Mouse (Mus musculus) frontal cortex, postnatal 25 days (tissue): ENCODE data around the gene Rhobtb3.
"Not testable (repeated sequence)": the region's sequence is repeated elsewhere in the genome, so short reads cannot be mapped to it uniquely, and the experiment has no call there.

Experiments
- DNase-seq, 2 experiments: peaks; one replicate each; pipeline ENCODE4 v3.0.0; 2022; ENCODE audit warnings: low spot score in 2 of 2

The Rhobtb3 gene

DNA sequence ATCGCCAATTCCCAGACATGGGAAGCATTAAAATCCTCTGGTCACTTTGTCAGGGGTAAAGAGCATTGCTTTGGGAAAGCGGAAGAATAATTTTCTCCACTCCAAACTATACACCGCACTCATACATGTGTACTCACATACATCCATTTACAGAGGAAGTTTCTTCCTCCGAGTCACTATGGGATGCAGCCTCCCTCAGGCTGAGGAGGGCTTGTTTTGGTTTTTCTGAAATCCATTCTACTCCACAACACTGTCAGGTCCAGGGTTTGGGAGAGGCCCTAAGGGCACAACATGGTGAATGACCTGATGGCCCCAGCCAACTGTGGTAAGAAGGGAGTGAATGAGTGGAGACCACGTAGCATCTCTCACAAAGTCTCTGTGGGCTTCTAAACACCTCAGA, 14.7 kb downstream of the Rhobtb3 start:
- DNase-seq = not testable (repeated sequence)

DNA sequence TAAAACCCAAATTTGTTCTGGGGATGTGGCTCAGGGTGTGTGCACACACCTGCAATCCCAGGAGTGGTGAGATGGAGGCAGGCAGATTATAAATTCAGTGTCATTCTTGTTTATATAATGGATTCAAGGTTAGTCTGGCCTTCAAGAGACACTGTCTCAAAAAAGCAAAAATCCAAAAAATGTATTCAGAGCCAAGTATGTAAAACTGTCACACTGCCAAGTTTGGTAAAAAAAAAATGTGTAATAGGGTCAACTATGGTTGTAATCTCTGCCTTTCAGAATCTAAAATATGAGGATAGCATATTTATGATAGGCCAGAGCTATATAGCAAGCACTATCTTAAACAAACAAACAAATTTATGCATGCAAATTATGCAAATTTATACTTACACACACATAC, 15.8 kb downstream of the Rhobtb3 start:
- no peak for DNase-seq

DNA sequence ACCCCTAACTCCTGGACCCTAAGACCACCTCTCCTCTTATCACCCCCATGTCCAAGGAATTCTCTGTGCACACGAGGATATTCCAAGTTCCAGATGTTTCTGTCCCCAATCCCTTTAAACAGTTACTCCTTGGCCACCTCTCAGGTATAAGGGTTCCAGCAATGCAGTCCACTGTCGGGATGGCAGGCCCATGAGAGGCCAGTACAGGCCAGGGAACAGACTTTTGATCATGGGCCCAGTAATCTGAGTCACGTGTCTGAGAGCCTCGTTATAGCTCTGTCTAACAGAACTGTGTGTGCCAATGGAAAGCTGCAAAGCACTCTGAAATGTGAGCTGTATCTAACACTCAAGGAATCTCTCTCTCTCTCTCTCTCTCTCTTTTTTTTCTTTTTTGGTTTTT, 29.6 kb downstream of the Rhobtb3 start:
- no peak for DNase-seq

DNA sequence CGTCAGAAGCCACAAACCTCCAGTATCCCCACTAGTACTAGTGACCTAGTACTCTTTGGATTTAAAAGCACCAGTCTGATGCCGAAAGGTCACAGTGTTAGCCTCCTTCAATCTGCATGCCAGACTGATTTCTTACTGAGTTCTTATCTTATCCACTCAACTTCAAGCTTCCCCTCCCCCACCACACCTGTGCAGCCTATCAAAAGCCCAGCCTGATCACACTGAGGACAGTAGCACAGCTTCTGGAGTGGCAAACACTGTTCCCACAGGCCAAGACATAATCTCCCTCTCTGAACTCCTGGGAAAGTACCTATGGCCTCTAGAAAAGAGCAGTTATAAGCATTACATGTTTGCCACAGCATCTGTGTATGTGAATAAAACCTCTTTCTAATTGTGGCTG, 35.5 kb downstream of the Rhobtb3 start:
- DNase-seq = no peak

GRCm38 (mm10) chr13:75907133-75907532, 36.6 kb downstream of the Rhobtb3 start:
- DNase-seq = no peak

DNA sequence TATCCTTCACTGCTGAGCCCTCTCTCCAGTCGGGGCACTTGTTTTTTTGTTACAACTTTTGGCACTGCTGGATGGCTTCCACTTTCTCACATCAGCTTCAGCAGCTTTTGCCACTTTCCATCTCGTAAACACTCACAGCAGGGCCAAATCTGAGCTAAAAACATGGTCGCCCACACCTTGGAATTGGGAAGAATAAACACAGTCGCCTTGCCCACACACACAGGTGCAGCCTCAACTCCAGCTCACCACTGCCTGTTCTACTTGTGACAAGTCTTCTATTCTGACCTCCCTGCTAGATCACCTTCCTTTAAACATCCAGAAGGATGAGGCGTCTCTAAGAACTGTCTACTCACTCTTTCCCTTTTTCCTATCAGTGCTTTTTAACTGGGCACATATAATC, 39.1 kb downstream of the Rhobtb3 start:
- DNase-seq = no peak

DNA sequence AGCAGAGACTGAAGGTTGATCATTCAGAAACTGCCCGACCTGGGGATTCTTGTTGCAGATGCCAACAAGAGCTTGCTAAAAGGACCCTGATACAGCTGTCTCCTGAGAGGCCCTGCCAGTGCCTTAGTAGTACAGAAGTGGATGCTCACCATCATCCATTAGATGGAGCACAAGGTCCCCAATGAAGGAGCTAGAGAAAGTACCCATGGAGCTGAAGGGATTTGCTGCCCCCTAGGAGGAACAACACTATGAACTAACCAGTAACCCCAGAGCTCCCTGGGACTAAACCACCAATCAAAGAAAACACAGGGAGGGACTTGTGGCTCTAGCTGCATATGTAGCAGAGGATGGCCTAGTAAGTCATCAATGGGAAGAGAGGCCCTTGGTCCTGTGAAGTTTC, 42.8 kb downstream of the Rhobtb3 start:
- DNase-seq = not testable (repeated sequence)

DNA sequence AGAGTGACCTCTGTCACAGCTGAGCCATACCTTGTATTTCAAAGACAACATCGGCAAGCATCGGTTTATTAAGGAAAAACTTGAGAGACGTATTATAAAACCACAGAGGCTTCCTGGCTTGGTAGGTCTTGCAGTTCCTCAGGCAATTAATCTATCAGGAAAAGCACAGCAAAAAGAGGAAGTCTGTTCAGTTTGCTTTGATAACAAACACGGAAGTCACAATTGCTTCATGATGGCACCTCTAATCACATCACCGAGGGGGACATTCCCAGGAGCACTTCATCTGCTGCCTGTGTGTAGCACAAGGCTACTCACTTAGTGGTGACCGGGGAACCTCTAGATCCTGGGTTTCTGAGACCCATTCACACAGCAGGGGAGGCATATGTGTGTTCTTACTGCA, 50.8 kb downstream of the Rhobtb3 start:
- no peak for DNase-seq

DNA sequence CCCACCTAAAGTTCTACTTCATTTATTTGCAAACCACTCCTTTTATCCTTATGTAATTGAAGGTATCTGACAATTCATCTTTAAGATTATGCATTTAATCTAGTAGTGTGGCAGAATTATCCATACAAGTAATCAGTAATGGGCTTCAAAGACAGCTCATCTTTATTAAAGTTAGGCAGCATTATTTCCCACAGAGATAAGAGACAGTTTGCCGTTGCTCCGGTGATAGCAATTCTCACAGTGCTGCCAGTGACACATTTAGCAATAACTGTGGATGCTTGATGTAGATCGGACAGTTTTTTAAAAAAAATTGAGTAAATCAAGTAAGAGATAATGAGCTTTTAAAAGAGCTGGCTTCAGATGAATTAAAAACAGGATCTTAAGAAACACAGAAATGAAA, 51.4 kb downstream of the Rhobtb3 start:
- no peak for DNase-seq

DNA sequence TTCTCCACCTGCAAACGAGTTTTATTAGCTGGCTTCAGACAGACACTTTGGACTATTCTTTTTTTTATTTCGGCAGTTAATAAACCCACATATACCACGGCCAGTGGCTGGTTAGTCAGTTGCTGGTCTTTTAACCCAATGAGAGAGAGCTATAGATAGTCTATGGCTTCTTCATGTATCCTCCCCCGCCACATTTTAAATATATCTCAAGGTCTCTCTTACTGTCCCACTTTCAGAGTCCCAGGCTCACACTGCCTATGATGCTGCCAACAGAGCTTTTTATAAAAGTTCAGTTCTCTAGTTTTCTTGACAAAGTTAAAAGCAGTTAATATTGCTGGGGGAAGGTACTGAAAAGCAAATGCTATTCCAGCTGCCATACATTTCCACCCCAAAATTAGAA, 51.9 kb downstream of the Rhobtb3 start:
- no peak for DNase-seq

GRCm38 (mm10) chr13:75883792-75884191, 59.9 kb downstream of the Rhobtb3 start:
- DNase-seq = no peak

DNA sequence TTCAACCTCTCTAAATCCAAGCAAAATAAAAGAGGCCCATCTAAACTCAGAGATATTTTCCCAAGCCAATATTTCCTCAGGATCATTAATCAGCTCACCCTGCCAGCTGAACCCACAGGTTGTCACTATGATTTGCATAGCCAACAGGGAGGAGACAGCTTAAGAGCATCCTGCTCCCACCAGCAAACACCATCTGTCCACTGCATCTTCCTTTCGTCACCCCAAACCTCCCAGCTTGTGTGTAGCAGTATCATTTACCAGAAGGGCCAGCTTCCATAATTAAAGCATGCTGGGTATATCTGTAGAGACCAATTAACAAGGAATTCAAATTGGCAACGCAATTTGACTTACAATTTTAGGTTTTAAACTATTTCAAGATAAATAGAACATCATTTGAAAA, 63.2 kb downstream of the Rhobtb3 start:
- DNase-seq = no peak

DNA sequence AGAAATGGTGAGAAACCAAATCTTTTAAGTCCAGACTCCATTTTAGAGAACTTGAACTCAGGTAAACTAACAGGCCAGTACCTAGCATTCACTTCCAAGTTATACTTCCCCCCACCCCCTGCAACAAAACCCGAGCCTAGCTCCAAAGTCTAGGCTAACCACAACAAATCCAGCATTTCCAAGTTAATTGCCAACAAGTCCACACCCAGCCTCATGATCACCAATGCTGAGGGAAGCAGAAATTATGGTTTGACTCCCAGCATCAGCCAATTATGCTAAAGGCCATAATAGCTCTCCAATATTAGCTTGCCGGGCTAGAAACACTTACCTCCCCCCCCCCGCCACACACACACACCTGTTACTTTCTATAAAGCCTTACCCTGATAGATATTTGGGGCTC, 64.0 kb downstream of the Rhobtb3 start:
- DNase-seq = no peak

DNA sequence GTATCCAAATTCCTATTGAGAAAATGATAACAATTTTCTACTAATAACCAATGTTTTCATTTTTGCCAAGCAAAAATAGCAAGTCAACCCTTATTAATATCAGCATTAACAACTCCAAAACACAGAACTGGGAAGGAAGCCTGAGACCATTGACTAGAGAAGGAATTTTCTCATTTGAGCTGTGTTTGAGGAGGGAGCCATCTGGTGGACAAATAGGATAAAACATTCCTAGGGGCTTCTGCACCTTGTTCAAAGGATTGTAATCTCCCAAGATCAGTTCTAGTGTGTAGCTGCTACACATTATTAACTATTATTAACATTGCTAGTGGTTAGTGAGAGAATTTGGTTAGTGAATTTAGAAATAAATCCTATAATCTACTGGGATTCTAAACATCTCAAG, 65.8 kb downstream of the Rhobtb3 start:
- peak in 1 of 2 experiments; percentile 39 for DNase-seq

DNA sequence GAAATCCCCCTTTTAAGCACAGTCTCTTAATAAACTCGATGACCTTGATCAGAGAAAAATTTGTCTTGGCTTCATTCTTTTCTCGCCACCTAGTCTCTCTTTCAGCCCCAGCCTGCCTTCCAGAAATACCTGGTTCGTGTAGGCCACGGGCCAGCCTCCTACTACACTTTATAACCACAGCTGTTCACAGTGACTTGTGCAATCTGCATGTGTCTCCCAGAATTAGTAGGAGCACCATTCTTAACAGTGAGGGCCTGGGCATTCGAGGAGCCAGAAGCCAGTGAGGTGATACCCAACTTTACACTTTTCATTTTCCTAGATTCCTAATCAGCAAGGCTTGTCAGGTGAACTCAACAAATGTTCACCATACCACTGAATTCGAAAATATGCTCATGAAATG, 67.1 kb downstream of the Rhobtb3 start:
- no peak for DNase-seq

GRCm38 (mm10) chr13:75876188-75876587, 67.5 kb downstream of the Rhobtb3 start:
- DNase-seq = not testable (repeated sequence)

GRCm38 (mm10) chr13:75874608-75875376, 68.9 kb downstream of the Rhobtb3 start:
- DNase-seq = no peak

DNA sequence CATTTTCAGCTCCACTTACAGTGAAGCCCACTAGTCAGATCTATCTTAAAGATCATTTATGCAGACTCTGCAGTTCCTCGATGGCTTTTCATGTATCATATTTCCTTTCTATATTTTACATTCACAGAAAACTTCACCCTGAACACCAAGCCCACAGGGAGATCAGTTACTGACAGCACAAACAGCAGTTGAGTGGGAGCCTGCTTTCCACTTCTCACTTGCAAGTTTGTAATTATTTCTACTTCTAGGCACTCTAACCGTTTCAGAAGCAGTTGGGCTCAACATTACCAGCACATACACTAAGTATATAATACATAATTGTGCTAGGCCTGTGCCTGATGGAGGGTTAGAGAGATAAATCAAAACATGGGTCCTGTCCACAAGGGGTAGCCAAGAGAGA, 75.8 kb downstream of the Rhobtb3 start:
- DNase-seq = no peak

DNA sequence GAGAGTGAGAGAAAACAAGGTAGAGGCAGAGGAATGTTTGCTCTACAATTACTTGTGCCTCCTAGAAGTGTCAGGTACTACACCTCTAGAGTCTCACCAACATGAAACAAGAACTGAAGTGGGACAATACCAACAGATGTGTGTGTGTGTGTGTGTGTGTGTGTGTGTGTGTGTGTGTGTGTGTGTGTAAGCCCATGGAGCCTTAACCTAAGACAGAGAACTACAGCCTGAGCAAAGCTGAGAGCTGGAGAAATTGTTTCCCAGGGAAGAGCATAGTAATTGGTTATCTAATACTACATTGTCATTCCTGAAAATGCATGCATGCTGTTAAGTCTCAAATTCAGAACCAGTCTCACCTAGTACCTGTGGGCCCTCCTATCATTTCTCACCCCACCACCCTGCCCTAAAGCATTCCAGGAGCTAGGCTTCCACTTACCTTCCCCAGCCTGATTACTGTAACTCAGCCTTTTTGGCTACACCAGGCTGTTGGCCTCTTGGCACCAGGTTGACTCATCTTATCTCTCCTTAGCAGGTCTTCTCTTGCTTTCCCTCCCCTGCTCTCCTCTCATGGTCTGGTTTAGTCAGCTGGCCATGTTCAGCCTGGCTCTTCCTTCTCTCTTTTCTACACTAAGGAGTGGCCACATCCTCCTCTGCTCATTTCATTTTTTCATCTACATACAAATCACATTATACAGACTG, 78.1 kb downstream of the Rhobtb3 start:
- DNase-seq = no peak

DNA sequence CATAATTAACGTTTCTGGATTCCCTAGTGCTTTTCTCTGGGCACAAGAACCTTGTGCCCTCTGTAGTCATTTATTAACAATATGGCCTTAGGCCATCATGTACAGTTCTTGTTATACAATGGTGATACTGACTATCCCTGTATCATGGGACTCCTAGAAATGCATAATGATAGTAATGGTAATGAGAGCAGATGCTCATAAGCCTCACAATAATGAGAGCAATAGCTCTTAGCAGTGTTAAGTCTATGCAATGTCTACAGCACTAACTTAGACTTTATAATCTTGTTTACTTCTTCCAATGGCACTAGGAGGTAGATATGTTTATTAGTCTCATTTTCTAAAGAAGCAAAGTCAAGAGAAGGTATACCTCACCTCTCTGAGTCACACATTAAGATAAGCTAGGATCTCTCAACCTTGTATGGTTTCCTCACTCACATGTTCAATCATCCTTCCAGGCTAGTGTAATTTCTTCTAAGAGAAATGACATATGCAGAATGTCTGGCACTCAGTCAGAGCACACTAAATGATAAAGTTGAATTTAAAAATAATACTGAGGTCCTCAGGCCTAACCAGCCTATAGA, 84.4 kb downstream of the Rhobtb3 start:
- DNase-seq = no peak

GRCm38 (mm10) chr13:75853118-75853517, 90.6 kb downstream of the Rhobtb3 start:
- no peak for DNase-seq

DNA sequence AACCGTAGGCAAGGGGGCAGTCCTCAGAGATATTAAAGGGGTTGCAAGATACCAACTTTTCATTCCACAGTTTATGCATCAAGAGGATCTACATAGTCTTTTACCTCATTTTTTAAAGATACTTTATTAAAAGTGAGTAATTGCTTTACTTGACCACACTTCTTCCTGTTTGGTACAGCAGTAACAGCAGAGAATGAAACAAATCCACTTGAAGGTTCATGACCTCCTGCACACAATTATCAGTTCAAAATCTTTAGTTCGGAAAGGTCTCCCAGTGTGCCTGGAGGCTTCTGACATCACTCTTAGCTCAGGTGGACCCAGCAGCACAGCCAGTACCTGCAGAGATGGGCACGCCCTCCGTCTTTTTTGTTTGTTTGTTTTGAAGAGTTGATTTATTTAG, 91.7 kb downstream of the Rhobtb3 start:
- DNase-seq = no peak

GRCm38 (mm10) chr13:75847027-75847426, 96.7 kb downstream of the Rhobtb3 start:
- no peak for DNase-seq
